Mouse (Mus musculus) heart, adult 9 months (tissue): Measurements from ENCODE around the gene Pstpip1.

Source experiments
- DNase-seq, 2 experiments: peaks; one replicate each; pipeline ENCODE4 v3.0.0; 2022; ENCODE audit warnings: low spot score in 2 of 2

The Pstpip1 gene

DNA sequence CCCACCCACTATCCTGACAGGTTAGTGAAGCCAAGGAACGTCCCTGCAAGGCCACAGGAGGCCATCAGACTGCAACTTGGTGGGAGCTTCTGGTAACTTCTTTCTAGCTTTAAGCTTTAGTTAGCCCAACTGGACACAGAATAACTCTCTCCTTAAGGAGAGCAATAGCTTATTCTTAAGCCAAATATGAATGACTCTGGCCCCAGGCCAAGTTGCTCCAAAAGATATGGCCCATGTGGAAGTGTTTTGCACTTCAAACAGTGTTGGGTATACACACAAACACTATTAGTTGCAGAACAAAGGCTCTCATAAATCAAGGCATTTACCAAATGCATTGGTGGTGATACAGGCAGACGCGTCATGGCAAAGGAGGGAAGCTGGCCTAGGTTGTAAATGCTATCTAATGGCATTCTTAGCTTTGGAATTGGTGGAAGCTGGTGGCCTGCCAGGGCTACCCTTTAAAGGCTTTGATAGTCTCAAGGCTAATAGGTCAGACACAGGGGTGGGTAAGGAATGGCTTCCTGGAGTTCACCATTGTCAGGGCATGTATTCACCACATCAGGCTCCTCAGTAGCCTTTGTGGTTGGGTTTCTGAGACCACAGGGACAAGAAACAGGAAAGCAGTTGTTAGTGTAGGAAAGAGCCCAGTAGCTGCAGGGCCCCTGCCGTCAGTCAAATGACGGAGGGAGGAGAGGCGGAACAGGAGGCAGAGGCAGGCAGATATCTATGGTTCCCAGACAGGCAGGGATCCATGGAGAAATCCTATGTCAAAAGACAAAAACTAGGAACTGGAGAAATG is 16.7 kb downstream of the Pstpip1 start:
- no peak for DNase-seq

DNA sequence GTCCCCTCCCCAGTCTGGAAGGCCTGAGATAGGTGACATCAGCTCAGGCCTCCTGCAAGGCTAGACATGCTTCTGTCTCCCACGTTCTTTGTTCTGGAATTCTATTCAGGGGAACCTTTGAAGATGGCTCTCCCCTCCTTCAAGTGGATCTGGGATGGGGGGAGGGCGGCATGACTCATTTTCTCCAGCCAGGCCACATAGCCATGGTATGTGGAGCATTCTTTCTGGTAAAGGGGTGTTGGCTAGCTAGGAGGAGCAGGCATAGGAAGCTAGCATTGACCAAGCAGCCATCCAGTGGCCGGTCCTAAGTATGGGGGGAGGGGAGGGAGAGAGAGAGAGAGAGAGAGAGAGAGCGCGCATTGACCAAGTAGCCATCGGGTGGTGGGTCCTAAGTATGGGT is 17.8 kb downstream of the Pstpip1 start:
- DNase-seq = no peak

DNA sequence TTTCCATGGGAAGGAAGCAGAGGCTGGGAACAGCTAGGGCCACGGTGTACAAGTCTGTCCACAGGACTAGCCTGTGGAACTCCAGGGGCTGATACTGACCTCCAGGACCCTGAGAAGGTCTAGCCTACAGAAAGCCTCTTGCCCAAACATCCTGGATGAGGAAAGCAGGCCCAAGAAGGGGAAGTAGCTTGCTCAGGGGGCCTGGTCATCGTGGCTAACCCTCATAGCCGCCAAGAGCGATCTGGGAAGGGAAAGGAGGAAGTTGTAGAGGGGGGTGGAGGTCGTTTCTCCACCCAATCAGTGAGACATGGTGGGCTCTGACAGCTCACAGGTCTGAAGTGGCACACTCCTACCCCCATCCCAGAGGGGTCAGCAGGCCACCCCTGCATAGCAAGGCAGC is 18.4 kb downstream of the Pstpip1 start:
- DNase-seq = peak; percentile 31 to 50

DNA sequence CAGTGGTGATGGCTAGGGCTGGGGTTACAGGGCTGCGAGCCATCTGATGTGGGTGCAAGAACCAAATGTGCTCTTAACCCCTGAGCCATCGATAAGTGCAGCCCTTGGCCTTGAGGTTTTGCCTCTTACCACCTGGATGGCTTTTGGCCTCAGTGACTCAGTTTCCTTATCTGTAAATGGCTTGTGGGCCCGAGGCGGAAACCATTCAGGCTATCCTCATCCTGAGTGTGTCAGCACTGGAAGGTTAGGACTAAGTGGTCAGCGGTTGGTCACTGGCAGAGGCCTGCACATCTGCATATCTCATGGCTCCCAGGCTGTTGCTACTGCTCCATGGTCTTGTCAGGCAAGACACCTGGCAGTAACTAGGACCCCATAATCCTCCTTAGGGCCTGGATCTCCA is 28.3 kb downstream of the Pstpip1 start:
- DNase-seq = no peak

DNA sequence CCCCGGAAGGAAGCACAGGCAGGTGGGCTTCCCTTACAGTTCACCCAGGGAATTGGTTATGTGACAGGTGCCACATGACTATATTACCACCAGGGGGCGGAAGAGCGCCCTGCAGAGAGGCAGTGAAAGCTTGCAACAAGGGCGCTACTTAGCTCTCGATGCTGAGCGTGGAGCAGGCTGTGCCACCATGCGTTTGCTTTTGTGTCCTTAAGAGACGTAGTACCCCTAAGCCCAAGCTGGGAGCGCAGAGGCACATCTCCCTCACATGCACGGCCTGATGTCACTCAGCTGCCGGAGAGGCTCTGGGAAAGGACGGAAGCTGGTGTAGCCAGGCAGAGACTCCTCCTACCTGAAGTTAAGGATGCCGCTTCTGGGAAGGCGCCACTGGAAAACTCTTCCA is 28.8 kb downstream of the Pstpip1 start:
- DNase-seq = peak in 1 of 2 experiments; percentile 62

DNA sequence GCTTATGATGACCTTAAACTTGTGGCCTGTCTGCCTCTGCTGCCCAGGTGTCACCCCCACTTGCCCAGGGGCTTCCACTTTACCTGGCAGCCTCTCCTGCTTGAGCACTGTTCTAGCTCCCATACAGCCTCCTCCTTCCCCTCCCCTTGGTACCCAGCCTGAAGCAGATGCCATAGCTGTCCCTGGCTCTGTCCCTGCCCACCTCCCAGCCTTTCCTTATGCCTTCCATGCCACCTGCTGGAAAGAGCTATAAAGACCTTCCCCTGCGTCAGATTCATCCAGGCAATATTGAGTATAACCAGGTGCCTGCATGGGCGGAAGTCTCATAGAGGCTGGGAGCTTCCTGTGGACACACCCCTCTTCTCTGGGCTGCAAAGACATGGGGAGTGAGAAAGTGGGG is 29.9 kb downstream of the Pstpip1 start:
- DNase-seq = no peak

DNA sequence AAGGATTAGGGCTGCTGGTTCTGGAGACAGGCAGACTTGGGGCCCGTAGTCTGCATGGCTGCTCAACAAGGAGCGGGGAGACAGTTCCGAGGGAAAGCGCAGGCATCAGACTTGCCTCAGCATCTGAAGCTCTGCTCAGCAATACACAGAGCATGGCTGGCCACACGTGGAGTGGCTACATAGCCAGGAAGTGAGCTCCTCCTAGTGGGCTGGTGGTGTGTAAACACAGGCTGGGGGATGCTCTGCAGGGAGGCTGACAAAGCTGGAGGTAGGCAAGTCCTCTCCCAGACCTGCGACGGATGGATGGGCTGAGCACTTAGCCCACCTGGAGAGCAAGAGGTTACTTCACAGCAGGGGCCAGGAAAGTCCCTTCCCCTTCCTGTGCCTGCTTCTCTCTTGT is 31.3 kb downstream of the Pstpip1 start:
- DNase-seq = no peak

DNA sequence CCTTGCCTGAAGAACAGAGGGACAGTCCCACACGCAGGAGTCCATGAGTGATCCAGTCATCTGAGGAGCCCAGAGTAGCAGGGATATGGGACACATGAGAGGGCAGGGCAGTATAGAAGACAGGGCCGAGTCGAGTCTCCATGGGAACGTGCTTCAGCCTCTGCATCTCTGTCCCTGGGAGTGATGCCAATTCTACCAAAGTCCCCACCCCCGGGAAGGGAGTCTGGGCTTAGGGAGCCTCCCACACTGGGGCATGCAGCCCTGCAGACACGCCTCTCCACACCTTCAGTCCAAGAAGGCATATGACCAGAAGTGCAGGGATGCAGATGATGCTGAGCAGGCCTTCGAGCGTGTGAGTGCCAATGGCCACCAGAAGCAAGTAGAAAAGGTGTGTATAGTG is 33.2 kb downstream of the Pstpip1 start:
- DNase-seq = no peak

DNA sequence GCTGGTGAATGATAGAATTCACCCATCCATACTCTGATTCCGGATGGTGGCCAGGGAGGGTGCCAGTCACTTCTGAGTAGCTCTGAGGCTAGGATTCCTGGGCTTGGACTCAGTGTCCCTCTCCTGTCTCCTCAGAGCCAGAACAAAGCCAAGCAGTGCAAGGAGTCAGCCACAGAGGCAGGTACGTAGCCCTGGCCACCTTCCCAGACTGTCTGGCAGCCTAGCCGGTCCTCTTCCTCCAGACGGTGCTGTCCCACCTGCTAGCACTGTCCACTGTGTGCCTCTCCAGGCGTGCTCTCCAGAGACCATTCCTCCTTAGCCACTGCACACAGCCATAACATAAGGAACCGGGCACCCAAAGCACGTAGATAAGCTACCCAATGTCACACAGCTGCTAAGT is 33.9 kb downstream of the Pstpip1 start:
- DNase-seq = no peak

DNA sequence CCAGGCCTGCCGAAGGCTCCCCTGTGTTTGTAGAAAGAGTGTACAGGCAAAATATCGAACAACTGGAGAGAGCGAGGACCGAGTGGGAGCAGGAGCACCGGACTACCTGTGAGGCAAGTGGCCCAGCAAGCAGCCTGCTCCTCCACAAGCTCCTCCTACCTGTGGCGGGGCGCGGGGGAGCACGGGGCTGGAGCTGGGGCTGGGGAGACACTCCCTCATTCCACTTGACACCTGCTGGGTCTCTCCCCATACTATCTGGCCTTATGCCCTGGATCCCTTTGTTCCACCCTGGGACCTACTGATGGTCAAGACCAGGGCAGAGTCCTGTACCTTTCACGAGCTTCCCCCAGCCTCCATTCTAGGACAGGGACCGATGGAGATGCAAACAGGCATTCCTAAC is 34.8 kb downstream of the Pstpip1 start:
- DNase-seq = no peak

DNA sequence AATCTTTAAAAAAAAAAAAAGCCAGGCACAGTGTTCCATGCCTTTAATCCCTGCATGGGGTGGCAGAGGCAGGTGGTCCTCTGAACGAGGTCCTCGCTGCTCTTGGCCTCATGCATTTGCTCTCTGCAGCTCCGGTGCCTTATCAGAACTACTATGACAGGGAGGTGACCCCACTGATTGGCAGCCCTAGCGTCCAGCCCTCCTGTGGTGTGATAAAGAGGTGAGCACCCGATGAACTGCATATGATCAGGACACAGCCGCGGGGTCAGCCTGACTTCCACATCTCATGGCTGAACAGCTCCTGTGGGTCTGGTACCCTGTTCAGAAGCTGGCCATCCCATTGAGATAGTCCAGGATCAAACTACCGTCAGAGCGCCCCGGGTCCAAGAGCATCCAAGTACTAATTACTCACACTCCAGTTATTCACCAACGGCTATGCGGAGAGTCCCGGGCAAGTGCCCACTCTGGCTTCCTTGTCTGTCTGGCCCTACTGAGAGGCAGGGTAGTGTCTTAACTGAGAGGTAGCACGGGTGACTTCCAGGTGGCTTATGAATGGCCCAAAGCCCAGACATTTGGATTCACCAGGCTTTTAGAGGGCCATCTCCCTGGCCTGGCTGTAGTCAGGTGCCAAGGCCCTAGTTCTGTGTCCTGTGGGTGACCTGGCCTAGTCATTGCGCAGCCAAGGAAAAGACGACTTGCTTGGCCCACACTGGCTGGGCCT is 36.9 kb downstream of the Pstpip1 start:
- DNase-seq = no peak

DNA sequence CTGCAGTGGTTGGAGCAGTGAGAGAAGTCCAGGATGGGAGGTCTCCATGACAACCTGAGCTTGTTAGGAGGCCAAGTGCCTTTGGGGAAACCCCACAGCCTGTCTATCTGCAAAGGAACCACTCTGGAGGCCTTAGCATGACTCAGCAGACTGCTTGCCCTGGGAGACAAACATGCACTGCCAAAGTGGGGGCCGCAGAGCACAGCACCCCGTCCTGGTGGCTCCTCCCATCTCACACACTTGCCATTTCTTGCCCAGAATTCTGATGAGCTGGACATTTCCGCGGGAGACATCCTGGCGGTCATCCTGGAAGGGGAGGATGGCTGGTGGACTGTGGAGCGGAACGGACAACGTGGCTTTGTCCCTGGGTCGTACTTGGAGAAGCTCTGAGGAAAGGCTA is 38.6 kb downstream of the Pstpip1 start:
- DNase-seq = peak; percentile 34 to 40

DNA sequence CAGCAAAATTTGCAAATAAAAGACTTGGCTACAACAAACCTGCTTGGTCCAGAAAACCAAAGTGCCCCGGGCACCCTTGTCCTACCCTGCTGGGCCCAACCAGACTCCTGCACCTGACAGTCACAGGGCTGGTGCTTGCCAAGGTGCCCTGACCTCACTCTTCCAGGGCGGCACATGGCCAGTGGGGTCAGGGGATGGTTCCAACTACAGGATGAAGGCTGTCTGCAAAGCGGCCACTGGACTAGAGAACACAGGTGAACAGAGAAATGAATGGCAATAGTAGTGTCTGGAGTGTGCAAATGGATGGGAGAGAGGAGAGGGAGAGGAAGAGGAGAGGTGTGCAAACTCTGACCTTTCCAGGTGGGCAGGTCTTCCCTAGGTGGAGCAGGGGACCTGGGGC is 40.2 kb downstream of the Pstpip1 start:
- no peak for DNase-seq

DNA sequence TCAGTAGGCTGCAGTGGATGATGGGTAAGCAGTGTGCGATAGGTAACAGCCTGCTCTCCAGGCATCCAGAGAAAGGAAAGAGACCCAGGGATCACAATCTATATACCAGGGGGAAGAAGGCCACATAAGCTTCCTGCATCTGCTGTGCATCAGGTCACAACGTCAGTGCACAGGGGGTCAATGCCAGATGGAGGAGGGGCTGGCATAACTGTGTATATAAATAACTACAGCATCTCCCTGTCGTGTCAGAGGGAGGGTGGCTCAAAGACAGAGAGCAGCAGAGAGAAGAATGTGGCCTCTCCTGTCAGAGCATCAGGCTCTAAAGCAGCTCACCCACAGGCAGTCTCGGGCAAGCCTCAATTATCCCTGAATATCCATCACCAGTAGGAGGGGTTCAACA is 40.8 kb downstream of the Pstpip1 start:
- DNase-seq = no peak

DNA sequence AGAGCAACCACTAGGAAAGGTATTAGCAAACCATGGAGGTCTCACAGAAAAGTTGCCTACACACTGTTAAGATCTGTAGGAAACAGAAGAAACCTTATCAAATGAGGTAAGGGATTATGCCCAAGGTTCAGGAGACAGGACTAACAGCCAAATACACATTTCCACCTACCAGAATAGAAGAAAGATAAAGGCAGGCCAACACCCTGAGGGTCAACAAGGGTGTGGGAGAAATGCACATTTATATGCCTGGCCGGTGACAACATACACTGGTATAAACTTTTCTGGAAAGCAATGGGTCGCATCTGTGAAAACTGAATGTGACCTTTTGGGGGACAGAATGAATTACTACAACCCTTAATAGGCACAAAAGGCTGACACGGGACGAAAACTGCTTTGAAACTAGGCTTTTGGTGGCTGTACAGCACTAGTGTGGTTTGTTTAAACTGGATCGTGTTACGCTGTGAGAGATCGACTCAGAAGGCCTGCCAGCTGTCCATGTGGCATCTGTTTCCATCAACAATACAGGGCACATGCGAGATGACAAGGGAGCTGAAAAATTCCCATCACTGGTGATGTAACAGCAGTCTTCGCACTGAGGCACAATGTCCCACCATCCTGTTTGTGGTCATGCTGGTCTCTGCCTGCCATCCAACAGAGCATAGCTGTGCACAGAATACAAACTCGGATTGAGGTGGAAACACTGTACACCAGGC is 42.2 kb downstream of the Pstpip1 start:
- DNase-seq = no peak

DNA sequence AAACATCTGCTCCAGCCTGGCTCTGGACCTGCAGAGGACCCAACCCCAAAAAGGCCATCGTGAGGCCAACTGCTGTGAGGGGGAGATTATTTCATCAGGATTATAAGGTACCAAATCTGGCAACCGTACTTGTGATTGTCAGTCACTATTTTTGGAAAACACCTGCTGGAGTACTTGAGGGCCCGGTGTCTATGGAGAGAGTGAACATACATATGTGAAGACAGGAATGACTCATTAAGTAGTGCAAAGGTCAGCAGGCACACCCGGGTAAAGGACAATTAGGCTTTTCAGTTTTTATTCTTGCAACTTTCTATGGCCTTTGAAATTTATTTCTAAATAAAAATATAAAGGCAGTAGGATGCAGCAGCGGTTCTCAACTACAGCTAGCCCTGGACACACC is 44.2 kb downstream of the Pstpip1 start:
- DNase-seq = no peak

DNA sequence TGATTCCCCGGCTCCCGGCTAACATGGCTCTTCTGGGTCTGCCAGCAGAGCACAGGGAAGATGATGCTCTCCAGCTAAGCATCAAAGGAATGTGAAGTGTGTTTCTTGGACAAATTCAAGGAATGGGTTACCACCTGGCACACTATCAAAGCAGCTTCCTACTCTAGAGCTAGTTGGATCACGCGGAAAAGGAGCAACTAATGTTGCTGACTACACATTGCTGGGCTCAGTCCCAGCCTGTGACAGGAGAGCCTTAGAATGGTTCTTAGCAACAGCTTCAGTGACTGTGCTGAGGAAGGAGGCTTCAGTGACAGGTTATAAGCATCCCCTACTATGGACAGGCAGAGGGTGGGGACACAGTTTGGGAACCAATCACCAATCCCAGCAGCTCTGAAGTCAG is 44.9 kb downstream of the Pstpip1 start:
- DNase-seq = no peak

DNA sequence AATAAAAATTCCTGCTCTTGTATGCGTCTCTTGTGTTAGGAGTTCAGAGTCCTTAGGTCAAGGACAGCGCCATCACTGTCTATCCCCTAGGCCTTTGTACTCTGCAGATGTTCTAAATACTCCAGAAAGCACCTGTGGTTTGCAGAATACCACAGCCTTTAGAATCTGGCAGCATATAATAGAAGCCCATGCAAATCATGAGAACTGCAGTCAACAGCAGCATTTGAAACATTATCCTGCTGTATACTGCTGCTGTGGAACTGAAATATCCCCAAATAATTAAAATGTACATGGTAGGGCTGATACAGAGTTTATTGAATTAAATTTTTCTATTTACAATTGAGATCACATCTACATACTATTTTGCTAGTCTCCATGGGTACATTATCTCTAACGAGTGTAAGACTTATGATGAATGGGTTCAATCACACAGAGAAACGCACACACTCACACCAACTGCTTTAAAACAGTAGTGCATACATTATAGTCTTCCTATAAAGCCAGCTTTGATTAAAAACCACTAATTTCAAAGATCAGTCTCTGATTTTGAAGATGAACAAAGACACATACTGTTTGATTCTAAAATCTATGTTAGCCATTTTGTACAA is 45.9 kb downstream of the Pstpip1 start:
- DNase-seq = no peak

DNA sequence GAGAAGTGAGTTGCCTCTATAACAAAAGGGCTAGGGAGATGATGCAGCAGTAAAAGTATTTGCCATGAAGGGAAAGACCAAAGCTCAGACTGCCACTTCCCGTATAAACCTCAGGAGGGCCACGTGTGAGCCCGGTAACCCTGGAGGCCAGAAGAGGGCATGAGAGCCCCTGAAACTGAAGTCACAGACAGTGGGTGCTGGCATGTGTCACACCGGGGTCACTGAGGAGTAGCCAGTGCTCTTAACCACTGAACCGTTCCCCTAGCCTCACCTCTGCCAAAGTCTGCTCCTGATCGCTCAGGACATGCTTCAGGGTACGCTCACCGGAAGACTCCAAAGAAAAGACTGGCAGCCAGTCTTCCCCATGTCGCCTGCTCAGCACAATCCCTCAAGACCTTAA is 52.0 kb downstream of the Pstpip1 start:
- DNase-seq = no peak

DNA sequence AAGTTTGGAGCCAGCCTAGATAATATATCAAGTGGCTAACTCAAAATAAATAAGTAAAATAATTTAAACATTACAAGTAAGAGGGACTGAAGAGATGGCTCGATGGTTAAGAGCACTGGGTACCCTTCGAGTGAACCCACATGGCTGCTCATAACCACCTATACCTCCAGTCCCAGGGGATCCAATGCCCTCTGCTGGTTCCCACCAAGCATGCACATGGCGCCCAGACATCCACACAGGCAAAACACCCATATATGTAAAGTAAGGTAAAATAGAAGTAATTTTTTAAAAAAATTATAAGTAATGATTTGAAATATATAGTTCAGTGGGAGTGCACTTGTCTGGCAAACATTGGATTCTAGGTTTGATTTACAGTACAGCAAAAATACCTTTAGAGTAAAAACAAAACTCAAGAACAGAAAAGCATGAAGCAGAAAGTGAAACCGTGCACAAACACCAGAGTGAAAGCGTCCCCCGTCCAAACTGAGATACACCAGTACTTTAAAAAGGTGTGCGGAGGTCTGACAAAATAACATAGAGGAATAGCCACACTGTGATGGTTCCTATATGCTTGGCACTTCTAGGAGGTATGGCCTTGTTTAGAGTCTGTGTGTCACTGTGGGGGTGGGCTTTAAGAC is 54.7 kb downstream of the Pstpip1 start:
- DNase-seq = no peak

DNA sequence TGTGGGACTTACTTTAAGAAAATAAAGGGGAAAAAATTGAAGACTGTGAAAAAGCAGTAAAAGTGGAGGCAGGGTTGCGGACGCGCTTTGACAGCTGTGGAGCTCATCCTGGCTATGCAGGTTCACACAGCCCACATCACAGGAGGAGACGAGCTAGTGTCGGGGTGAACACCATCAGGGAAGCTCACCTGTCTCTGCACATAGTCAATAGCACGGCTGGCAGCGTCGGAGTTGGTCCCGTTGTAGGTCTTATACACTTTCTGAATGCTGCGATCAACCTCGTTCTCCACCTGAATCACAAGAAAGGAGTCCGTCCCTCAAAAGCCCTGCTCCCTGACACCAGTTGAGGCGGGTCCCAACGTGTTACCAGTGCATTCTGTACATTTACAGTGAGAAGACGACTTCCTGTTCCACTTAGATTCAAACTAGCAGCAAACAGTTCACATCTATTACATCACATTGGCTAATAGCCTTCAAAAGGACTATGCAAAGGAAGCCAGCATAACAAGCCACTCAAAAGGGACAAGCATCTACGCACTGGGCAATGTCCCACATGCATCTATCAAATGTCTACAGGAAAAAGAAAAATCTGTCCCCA is 56.7 kb downstream of the Pstpip1 start:
- DNase-seq = no peak
